Mouse (Mus musculus): Measurements from ENCODE around the gene Klc3. TPM values are rescaled to one million over a fixed set of nuclear protein-coding genes. Genes with fewer than 3 reads are reported as not detected.

The Klc3 gene
- polyA plus RNA-seq (2015; fragmentation: Nextera tagmentation; extraction: Ambion mirVana): 4.8 and 5.5 TPM in 2 replicates

DNA sequence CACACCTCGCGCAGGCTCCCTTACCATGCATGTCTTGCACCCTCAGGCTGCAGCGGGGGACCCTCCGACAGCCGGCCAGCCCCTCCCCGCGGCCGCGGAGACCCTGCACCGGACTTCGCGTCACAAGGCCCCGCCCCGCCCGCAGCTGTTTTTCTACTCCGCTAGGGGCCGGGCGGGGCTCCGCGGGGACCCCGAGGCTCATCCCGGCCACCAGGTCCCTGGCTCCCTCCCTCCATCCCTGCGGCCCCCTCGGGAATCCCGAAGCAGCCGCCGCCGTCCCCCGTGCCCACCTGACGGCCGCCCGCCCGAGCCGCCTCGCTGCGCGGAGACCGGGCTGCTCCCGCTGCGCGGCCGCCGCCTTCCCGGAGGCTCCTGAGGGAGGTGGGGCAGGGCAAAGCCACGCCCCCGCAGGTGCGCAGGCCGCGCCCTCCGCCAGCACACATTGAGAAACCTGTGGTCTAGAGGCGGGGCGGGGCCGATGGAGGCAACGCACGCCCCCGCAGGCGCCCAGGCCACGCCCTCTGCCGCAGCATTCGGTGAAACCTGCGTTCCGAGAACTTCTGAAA is at the start of gene Klc3:
Klc3 (minus strand) TSS at position 374 of the 566 bp plus-strand sequence.
- Histone ChIP-seq H3K27ac (replicated peaks) (no peak within 1 kb of the TSS), H3K4me3 (peak within 1 kb of the TSS; percentile 70), H3K9ac (peak within 1 kb of the TSS; percentile 80), H3K4me2 (peak within 1 kb of the TSS; percentile 98), H3K4me1 (peaks cover 23% of the 10 kb centered on the region), H3K36me3 (no peaks in the 10 kb centered on the region), H3K9me3 (peaks cover 6% of the 10 kb centered on the region), H3K27me3 (replicated peaks) (peaks cover 68% of the 10 kb centered on the region)
- WGBS: 1% methylated on average over 62 of the region's 62 CpGs
- ATAC-seq (ENCODE audit: extremely low read depth, insufficient number of reproducible peaks, low FRiP score, low TSS enrichment): peak; percentile 66

DNA sequence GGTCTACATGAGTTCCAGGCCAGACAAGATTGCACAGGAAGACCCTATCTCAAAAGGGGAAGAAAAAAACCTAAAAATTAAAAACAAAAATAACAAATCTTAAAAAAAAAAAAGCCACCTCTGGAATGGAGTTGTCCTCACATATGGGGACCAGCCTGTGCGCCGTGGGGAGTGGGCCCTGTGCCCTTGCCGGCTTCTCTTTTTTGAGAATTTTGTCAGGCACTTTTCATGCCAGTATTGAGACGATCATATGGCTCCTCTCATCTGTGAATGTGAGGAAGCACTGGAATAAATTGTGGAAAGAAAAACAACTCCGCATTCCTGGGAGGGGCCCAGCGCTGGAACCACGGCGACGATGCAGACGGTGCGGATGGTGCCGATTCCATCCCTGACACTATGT is 45.3 kb upstream of the Klc3 start:
- WGBS: 79% methylated on average over 12 of the region's 12 CpGs
- Histone ChIP-seq H3K4me1 (no peaks in the 10 kb centered on the region), H3K4me2 (no peak overlapping the region), H3K9ac (no peak overlapping the region), H3K36me3 (peaks cover 90% of the 10 kb centered on the region), H3K9me3 (no peaks in the 10 kb centered on the region), H3K27ac (replicated peaks) (no peak overlapping the region), H3K27me3 (replicated peaks) (no peaks in the 10 kb centered on the region), H3K4me3 (no peak overlapping the region)
- ATAC-seq (ENCODE audit: extremely low read depth, insufficient number of reproducible peaks, low FRiP score, low TSS enrichment): no peak

DNA sequence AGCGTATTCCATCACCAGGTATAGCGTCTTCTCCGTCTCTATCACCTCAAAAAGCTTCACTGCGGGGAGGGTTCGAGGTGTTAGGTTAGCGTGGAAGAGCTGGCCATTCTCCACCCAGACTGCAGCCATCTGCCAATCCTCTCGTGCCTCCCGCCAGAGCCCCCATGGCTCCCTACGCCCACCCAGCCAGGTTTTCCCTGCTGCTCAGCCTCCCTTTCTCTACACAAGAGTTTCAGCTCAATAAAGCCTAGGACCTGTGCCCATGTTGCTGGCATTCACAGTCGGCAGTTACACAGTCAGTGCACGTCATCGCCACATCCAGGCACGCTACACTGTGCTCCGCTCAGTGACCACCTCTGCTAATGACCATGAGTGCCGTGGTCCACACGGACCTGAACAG is 43.8 kb upstream of the Klc3 start:
- WGBS: 89% methylated on average over 16 of the region's 16 CpGs
- Histone ChIP-seq H3K4me2 (no peak overlapping the region), H3K27me3 (replicated peaks) (no peaks in the 10 kb centered on the region), H3K4me3 (no peak overlapping the region), H3K27ac (replicated peaks) (no peak overlapping the region), H3K9me3 (no peaks in the 10 kb centered on the region), H3K4me1 (0 out of 2 replicates have a peak, but pooled peaks cover 4% of the 10 kb centered on the region), H3K9ac (no peak overlapping the region), H3K36me3 (peaks cover 94% of the 10 kb centered on the region)
- ATAC-seq (ENCODE audit: extremely low read depth, insufficient number of reproducible peaks, low FRiP score, low TSS enrichment): no peak

DNA sequence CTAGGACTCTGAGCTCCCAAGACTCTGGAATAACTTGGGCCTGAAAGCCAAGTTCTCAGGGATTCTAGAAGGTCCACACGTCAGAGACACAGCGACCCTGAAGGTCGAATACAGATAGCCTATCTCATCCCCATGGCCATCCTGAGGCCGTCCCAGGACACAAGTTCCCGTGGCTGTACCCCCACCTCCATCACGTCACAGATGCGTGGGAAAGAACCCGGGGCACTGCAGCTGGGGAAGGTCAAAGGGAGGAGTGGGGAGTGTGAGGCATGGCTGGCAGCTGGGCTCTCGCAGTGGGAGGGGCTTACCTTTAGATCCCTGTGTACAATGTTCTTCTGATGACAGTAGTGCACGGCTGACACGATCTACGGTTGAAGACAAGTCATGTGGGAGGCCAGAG is 40.9 kb upstream of the Klc3 start:
- no peak overlapping the region for H3K4me3 ChIP-seq
- no peaks in the 10 kb centered on the region for H3K27me3 ChIP-seq (replicated peaks)
- WGBS: 72% methylated on average over 12 of the region's 12 CpGs
- no peak overlapping the region for H3K9ac ChIP-seq
- peaks cover 9% of the 10 kb centered on the region; the same call in 1 of the 2 replicates for H3K4me1 ChIP-seq
- H3K4me2 ChIP-seq: no peak overlapping the region
- H3K27ac ChIP-seq (replicated peaks): no peak overlapping the region
- H3K36me3 ChIP-seq: peaks cover 94% of the 10 kb centered on the region
- ATAC-seq (ENCODE audit: extremely low read depth, insufficient number of reproducible peaks, low FRiP score, low TSS enrichment): no peak
- H3K9me3 ChIP-seq: no peaks in the 10 kb centered on the region

DNA sequence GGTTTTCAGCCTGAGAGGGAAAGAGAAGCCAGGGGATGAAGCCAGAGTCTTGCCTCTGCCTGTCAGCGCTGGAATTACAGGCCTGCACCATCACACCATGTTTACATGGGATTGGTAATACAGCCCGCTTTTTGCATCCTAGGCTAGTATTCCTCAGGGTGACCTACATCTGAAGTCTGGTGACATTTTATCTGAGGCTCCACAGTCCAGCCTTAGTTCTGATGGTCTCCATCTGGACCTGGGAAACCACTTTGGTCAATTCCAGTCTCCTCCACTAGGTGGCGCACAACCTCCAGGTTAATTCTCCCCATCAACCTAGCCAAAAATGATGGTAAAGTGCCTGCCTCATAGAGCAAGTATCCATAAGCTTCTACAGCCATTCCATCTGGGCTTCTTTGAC is 39.4 kb upstream of the Klc3 start:
- H3K4me1 ChIP-seq: peaks cover 9% of the 10 kb centered on the region; the same call in 1 of the 2 replicates
- H3K36me3 ChIP-seq: peaks cover 93% of the 10 kb centered on the region
- no peak overlapping the region for H3K27ac ChIP-seq (replicated peaks)
- no peak overlapping the region for H3K9ac ChIP-seq
- no peak for ATAC-seq (ENCODE audit: extremely low read depth, insufficient number of reproducible peaks, low FRiP score, low TSS enrichment)
- H3K4me3 ChIP-seq: no peak overlapping the region
- 34% methylated on average over 3 of the region's 3 CpGs for WGBS
- H3K27me3 ChIP-seq (replicated peaks): no peaks in the 10 kb centered on the region
- H3K9me3 ChIP-seq: no peaks in the 10 kb centered on the region
- H3K4me2 ChIP-seq: no peak overlapping the region

DNA sequence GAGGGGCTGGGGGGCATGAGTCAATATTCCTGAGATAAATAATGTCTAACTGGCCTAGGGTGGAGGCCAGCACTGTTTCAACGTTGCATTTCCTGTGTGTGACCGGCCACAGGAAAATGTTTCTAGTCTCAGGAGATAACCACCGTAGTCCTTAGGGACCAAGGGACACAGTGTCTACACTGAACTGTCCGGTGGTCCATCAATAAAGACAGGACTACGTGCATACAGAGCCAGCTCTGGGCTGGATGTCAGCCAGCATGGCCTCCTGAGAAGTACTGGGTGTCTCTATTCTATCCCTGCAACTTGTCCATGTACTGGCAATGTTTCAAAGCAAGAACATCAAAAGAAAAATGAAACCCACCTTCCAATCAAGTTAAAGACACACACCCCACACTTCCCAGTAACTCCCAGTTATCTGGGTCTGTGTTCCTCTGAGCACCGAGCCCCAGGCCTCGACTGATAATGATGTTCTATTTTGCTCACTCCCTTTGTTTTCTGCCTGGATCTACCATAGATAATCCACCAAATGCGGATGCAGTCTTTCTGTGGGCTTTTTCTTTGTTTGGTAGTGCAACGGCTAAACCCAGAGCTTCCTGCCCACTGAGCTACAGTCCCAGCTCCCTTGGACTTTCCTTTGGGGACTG is 37.7 kb upstream of the Klc3 start:
- WGBS: 54% methylated on average over 9 of the region's 9 CpGs
- Histone ChIP-seq H3K4me3 (no peak overlapping the region), H3K27ac (replicated peaks) (peak overlapping the region; percentile 43; the same call in 1 of the 2 replicates), H3K4me2 (no peak overlapping the region), H3K27me3 (replicated peaks) (no peaks in the 10 kb centered on the region), H3K9ac (no peak overlapping the region), H3K9me3 (no peaks in the 10 kb centered on the region), H3K4me1 (peaks cover 9% of the 10 kb centered on the region; the same call in 1 of the 2 replicates), H3K36me3 (peaks cover 93% of the 10 kb centered on the region)
- ATAC-seq (ENCODE audit: extremely low read depth, insufficient number of reproducible peaks, low FRiP score, low TSS enrichment): no peak

DNA sequence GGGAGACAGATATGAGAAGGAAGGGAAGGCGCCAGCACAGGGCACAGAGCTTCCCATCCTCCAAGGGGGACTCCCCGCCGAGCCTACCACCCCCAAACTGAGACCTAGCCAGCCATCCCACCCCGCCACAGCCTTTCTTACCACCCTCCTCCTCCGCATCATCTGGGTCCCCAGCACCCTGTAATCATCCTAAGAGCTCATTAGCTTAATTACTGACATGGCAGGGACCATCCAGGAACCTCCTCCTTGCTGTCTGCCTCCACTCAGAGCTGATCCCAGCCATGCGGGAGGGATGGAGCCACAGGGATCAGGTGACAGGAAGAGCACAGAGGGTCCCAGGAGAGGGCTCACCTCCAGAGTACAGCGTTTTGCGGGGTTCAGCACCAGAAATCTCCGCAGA is 33.1 kb upstream of the Klc3 start:
- WGBS: 86% methylated on average over 9 of the region's 9 CpGs

DNA sequence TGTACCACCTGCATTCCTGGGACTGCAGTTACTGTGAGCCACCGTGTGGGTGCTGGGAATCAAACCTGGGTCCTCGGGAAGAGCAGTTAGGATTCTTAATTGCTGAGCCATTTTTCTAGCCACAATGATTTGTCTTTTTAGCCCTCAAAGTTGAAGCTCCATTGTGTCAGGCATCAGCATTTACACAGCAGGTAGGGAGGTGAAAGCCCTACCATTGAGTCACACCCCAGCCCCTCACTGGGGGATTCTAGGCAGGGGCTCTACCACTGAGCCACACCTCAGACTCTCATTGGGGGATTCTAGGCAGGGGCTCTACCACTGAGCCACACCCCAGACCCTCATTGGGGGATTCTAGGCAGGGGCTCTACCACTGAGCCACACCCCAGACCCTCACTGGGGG is 32.4 kb upstream of the Klc3 start:
- H3K9ac ChIP-seq: no peak overlapping the region
- H3K27me3 ChIP-seq (replicated peaks): no peaks in the 10 kb centered on the region
- 90% methylated on average over 2 of the region's 2 CpGs for WGBS
- H3K4me1 ChIP-seq: peaks cover under 1% of the 10 kb centered on the region; the same call in 1 of the 2 replicates
- peaks cover 4% of the 10 kb centered on the region; the same call in 1 of the 2 replicates for H3K9me3 ChIP-seq
- H3K4me3 ChIP-seq: no peak overlapping the region
- peaks cover 99% of the 10 kb centered on the region for H3K36me3 ChIP-seq
- no peak overlapping the region for H3K4me2 ChIP-seq
- no peak for ATAC-seq (ENCODE audit: extremely low read depth, insufficient number of reproducible peaks, low FRiP score, low TSS enrichment)
- H3K27ac ChIP-seq (replicated peaks): no peak overlapping the region

More for the DNA sequence above, 33.1 kb upstream of the Klc3 start:
- no peaks in the 10 kb centered on the region for H3K27me3 ChIP-seq (replicated peaks)
- peaks cover 6% of the 10 kb centered on the region; the same call in 1 of the 2 replicates for H3K4me1 ChIP-seq
- H3K9me3 ChIP-seq: peaks cover 4% of the 10 kb centered on the region; the same call in 1 of the 2 replicates
- H3K9ac ChIP-seq: no peak overlapping the region
- ATAC-seq (ENCODE audit: extremely low read depth, insufficient number of reproducible peaks, low FRiP score, low TSS enrichment): no peak
- H3K27ac ChIP-seq (replicated peaks): no peak overlapping the region
- no peak overlapping the region for H3K4me2 ChIP-seq
- H3K4me3 ChIP-seq: no peak overlapping the region
- H3K36me3 ChIP-seq: peaks cover 99% of the 10 kb centered on the region

DNA sequence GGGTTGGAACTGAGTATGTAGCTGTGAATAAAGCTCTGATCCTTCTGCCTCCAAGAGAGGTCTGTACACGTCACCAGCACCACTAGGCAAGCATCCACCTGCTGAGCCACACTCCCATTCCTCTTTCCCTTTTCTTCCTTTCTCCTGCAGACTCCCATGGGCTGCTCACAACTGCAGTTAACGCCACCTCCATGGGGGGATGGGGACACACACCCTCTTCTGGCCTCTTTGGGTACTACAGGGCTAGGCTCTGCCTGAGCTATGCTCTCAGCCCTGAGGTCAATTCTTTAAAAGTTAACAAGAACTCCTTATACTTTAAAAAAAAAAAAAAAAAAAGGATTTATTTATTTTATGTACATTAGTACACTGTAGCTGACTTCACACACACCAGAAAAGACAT is 28.6 kb upstream of the Klc3 start:
- no peak overlapping the region for H3K4me3 ChIP-seq
- no peaks in the 10 kb centered on the region for H3K4me1 ChIP-seq
- H3K27ac ChIP-seq (replicated peaks): no peak overlapping the region
- no peak overlapping the region for H3K9ac ChIP-seq
- peaks cover 100% of the 10 kb centered on the region for H3K36me3 ChIP-seq
- H3K27me3 ChIP-seq (replicated peaks): no peaks in the 10 kb centered on the region
- 98% methylated on average over 2 of the region's 2 CpGs for WGBS
- H3K9me3 ChIP-seq: peaks cover 4% of the 10 kb centered on the region; the same call in 1 of the 2 replicates
- no peak overlapping the region for H3K4me2 ChIP-seq
- no peak for ATAC-seq (ENCODE audit: extremely low read depth, insufficient number of reproducible peaks, low FRiP score, low TSS enrichment)

DNA sequence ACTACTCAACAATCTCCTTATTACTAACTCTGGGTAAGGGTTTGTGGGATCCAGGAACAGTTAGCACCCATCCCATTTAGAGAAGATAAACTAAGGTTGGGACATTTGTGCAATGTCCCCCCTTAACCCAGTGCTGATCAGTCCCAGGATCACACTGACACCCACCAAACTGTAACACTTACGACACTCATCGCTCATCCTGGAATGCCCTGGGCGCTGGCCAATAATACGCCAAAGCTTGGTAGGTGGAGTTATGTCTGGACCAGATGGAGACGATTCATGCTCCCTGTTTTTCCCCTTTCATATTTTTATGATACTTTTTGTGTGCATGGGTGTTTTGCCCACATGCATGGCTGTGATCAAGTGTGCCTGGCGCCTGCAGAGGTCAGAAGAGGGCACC is 26.5 kb upstream of the Klc3 start:
- H3K27me3 ChIP-seq (replicated peaks): no peaks in the 10 kb centered on the region
- ATAC-seq (ENCODE audit: extremely low read depth, insufficient number of reproducible peaks, low FRiP score, low TSS enrichment): no peak
- H3K27ac ChIP-seq (replicated peaks): no peak overlapping the region
- 80% methylated on average over 6 of the region's 6 CpGs for WGBS
- H3K4me1 ChIP-seq: no peaks in the 10 kb centered on the region
- H3K36me3 ChIP-seq: peaks cover 100% of the 10 kb centered on the region
- H3K4me2 ChIP-seq: no peak overlapping the region
- H3K4me3 ChIP-seq: no peak overlapping the region
- no peak overlapping the region for H3K9ac ChIP-seq
- peaks cover 4% of the 10 kb centered on the region; the same call in 1 of the 2 replicates for H3K9me3 ChIP-seq

DNA sequence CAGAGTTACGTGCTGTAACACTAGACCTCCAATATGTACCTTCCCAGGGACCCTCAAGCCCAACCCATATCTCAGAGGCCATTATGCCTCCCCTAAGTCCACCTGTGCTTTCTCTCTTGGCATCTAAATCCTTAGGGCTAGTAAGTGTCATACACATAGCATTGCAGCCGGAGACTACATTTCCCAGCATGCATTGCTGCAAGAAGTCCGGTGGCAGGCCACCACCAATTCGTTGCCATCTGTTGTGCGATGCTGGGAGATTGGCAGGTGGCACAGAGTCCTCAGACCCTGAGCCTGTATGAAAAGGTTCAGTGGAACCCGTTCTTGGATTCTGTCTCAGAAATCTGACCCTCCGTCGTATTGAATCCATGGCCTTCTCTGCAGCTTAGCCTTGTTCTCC is 25.8 kb upstream of the Klc3 start:
- Histone ChIP-seq H3K4me2 (no peak overlapping the region), H3K9ac (no peak overlapping the region), H3K4me1 (no peaks in the 10 kb centered on the region), H3K36me3 (peaks cover 100% of the 10 kb centered on the region), H3K27me3 (replicated peaks) (no peaks in the 10 kb centered on the region), H3K9me3 (peaks cover 4% of the 10 kb centered on the region; the same call in 1 of the 2 replicates), H3K27ac (replicated peaks) (no peak overlapping the region), H3K4me3 (no peak overlapping the region)
- whole genome bisulfite sequencing: 68% methylated on average over 8 of the region's 8 CpGs
- ATAC-seq (ENCODE audit: extremely low read depth, insufficient number of reproducible peaks, low FRiP score, low TSS enrichment): no peak

All from heart, embryonic 13.5 days (tissue).